In the genomic region with DNA sequence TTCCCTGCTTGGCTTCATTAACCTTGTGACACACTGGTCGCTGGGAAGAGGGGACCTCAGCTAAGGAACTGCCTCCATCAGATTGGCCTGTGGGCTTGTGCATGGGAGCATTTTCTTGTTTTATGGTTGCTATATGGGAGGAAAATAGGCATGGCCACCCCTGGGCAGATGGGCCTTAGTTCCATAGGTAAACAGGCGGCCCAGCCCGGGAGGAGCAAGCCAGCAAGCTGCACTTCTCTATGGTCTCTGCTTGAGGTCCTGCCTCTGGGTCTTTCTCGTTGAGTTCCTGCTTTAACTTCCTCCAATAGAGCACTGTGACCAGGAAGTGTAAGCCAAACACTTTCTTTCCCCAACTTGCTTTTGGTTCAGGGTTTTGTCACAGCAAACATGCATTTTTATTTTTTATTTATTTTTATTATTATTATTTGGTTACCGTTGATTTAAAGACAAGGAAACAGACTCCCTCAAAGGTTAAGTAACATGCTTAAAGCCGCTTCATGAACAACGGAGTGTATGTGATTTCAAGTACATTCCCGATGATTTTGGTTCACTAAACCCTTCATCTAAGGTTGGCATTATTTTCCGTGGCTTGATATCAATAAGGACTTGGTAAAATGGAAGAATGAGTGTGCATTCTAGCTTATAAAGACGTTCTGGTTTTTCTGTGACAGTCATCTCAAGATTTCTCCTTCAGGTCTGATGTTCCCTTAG, we compare ENCODE assay signal across 8 mouse cellular contexts. TPM values are rescaled to one million over a fixed set of nuclear protein-coding genes. Genes with fewer than 3 reads are reported as not detected.
DNase-seq lines count a peak whose midpoint lies in the region; ATAC-seq and TF ChIP-seq lines count a peak whose summit lies in the region.

No protein-coding gene starts in this region.

- H3K4me3 ChIP-seq in cerebellum, adult 2 months (replicated peaks; ENCODE audit: insufficient read depth, low read depth, low read length): peak overlapping the region; percentile 70
- H3K4me3 ChIP-seq in hindbrain, embryonic 13.5 days: peak overlapping the region; percentile 74
- peak overlapping the region; percentile 56 for H3K4me3 ChIP-seq in lung, adult 2 months (replicated peaks; ENCODE audit: extremely low read depth, low read depth, low read length)

- peak overlapping the region; percentile 85 for H3K9ac ChIP-seq in hindbrain, embryonic 13.5 days

- 57% methylated on average over 10 of the region's 10 CpGs for WGBS in cerebellum, adult 2 months
- WGBS in hindbrain, embryonic 13.5 days: 67% methylated on average over 10 of the region's 10 CpGs
- WGBS in lung, adult 2 months: 55% methylated on average over 10 of the region's 10 CpGs

- TF ChIP-seq POLR2A in cerebellum, adult 2 months (IDR thresholded peaks at IDR 0.05; ENCODE audit: borderline replicate concordance, insufficient read depth, low read length): no peak
- no peak for TF ChIP-seq POLR2A in lung, adult 2 months (IDR thresholded peaks at IDR 0.05; ENCODE audit: borderline replicate concordance, extremely low read depth, low read depth, low read length)

- no peaks in the 10 kb centered on the region for H3K27me3 ChIP-seq in cerebellum, adult 2 months (ENCODE audit: control insufficient read depth, insufficient read depth, low read length)
- no peaks in the 10 kb centered on the region for H3K27me3 ChIP-seq in hindbrain, embryonic 13.5 days

- peak overlapping the region; percentile 76 for H3K4me2 ChIP-seq in hindbrain, embryonic 13.5 days

- no peaks in the 10 kb centered on the region for H3K9me3 ChIP-seq in hindbrain, embryonic 13.5 days

- H3K27ac ChIP-seq in cerebellum, adult 2 months (ENCODE audit: insufficient read depth, low read length): no peak overlapping the region
- peak overlapping the region; percentile 92 for H3K27ac ChIP-seq in hindbrain, embryonic 13.5 days

- no peaks in the 10 kb centered on the region for H3K4me1 ChIP-seq in cerebellum, adult 2 months (ENCODE audit: control insufficient read depth, insufficient read depth, low read length)
- H3K4me1 ChIP-seq in hindbrain, embryonic 13.5 days (replicated peaks): peaks cover 25% of the 10 kb centered on the region
- H3K4me1 ChIP-seq in lung, adult 2 months (ENCODE audit: control insufficient read depth, insufficient read depth, low read length): peaks cover 4% of the 10 kb centered on the region; the same call in 1 of the 2 replicates

- H3K36me3 ChIP-seq in hindbrain, embryonic 13.5 days: no peaks in the 10 kb centered on the region

- no peak for TF ChIP-seq CTCF in cerebellum, adult 2 months (IDR thresholded peaks at IDR 0.05; ENCODE audit: borderline replicate concordance, insufficient read depth, low read depth, low read length)
- TF ChIP-seq CTCF in lung, adult 2 months (IDR thresholded peaks at IDR 0.05; ENCODE audit: insufficient read depth, low read length): no peak

- no peak for DNase-seq in cerebellum, adult 2 months
- no peak for DNase-seq in cerebellum, adult 9-10 months
- DNase-seq in urinary bladder, postnatal 14 days (ENCODE audit: low spot score): peak; percentile 28
- DNase-seq in urinary bladder, postnatal 10 days (ENCODE audit: low spot score): no peak
- no peak for DNase-seq in lung, adult 2 months
- no peak for DNase-seq in cerebellum, postnatal 14 days

- peak; percentile 71 for ATAC-seq in hindbrain, embryonic 13.5 days (ENCODE audit: low FRiP score)
- ATAC-seq in neutrophil, adult 5-6 weeks (ENCODE audit: extremely low read depth, insufficient number of reproducible peaks, low FRiP score, poor library complexity, severe bottlenecking): peak; percentile 81

RNA-seq across cellular contexts. Expression of gene Agl, which starts 0.7 kb away (rescaled TPM):
- polyA plus RNA-seq in cerebellum, adult 2 months (2012; rRNA removed): 20.6 and 20.8 TPM in 2 replicates
- polyA plus RNA-seq in hindbrain, embryonic 13.5 days (2015; fragmentation: Nextera tagmentation; extraction: Ambion mirVana): 16.5 and 17.3 TPM in 2 replicates
- 4.2 and 9.2 TPM in 2 replicates for polyA plus RNA-seq in lung, adult 2 months (2012; rRNA removed)
- total RNA-seq in neutrophil, adult 5-6 weeks (2017): 13.9 and 17.3 TPM in 2 replicates

RNA-seq across cellular contexts. Expression of gene Frrs1, which starts 50.6 kb away (rescaled TPM):
- 0.70 and 0.92 TPM in 2 replicates for polyA plus RNA-seq in cerebellum, adult 2 months (2012; rRNA removed)
- polyA plus RNA-seq in hindbrain, embryonic 13.5 days (2015; fragmentation: Nextera tagmentation; extraction: Ambion mirVana): 3.4 and 3.9 TPM in 2 replicates
- 12.3 and 23.4 TPM in 2 replicates for polyA plus RNA-seq in lung, adult 2 months (2012; rRNA removed)
- total RNA-seq in neutrophil, adult 5-6 weeks (2017): 8.6 and 10.8 TPM in 2 replicates
